Comparison of ENCODE assay signal across 29 mouse cellular contexts in the genomic region with DNA sequence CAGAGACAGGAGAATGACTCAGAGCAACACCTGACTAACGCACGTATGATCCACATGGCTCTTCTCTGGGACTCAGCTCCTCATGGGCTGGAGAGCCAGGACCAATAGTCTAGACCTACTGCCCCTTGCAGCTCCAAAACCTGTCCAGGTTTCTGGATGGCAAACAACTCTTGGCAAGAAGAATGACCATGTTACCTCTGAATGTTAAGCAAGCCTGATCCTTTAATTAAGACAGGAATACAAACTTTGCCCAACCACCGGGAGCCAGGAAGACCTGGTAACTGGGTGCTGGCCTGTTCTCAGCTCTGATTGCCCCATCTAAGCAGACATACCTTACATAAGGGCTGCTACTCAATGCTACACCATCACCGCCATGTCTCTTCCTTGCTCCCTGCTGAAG. TPM values are rescaled to one million over a fixed set of nuclear protein-coding genes. Genes with fewer than 3 reads are reported as not detected.
DNase-seq lines count a peak whose midpoint lies in the region; ATAC-seq and TF ChIP-seq lines count a peak whose summit lies in the region.
"Had no signal": no experiment of that assay in that cellular context is flagged by ENCODE, and none has a peak within 500 bp of the region (broad histone marks: within the 10 kb centered on the region; RNA-seq: fewer than 3 reads in every experiment).

No protein-coding gene starts in this region.

- no peak for ATAC-seq in liver, embryonic 11.5 days (replicated peaks; ENCODE audit: low FRiP score)
- no peak for ATAC-seq in megakaryocyte, adult 5-6 weeks (ENCODE audit: poor library complexity, severe bottlenecking)
- ATAC-seq in activated CD4-positive, CD25-positive, alpha-beta regulatory T cell, adult 4 months, result no peak
- ATAC-seq: CD4-positive, CD25-positive, alpha-beta regulatory T cell, adult 4 months; forebrain, embryonic 13.5 days; forebrain, embryonic 15.5 days; forebrain, postnatal 0 days; Patski had no signal

- H3K4me3 ChIP-seq in liver, adult 2 months (ENCODE audit: insufficient read depth, low read depth, low read length), result peak overlapping the region; percentile 24
- H3K4me3 ChIP-seq in liver, embryonic 11.5 days (ENCODE audit: low read depth, low read length), result no peak overlapping the region
- peak overlapping the region; percentile 47 for H3K4me3 ChIP-seq in megakaryocyte, embryonic 14.5 days (replicated peaks)
- peak overlapping the region; percentile 41; the same call in 1 of the 2 replicates for H3K4me3 ChIP-seq in E14TG2a.4 (replicated peaks; ENCODE audit: low read length)
- H3K4me3 ChIP-seq: embryonic facial prominence, embryonic 13.5 days; embryonic facial prominence, embryonic 15.5 days; erythroblast, embryonic 14.5 days; forebrain, embryonic 13.5 days; forebrain, embryonic 15.5 days had no signal

- peak overlapping the region; percentile 30 for H3K9ac ChIP-seq in liver, adult 2 months (ENCODE audit: low read depth, low read length)
- H3K9ac ChIP-seq in liver, embryonic 11.5 days (ENCODE audit: low read depth, low read length), result no peak overlapping the region
- H3K9ac ChIP-seq: embryonic facial prominence, embryonic 13.5 days; embryonic facial prominence, embryonic 15.5 days; forebrain, embryonic 13.5 days; forebrain, embryonic 15.5 days; forebrain, postnatal 0 days had no signal

- H3K27me3 ChIP-seq in liver, adult 2 months (ENCODE audit: control insufficient read depth, insufficient read depth, low read length), result no peaks in the 10 kb centered on the region
- H3K27me3 ChIP-seq in liver, embryonic 11.5 days (replicated peaks; ENCODE audit: control insufficient read depth, insufficient read depth, low read length), result no peaks in the 10 kb centered on the region
- H3K27me3 ChIP-seq in megakaryocyte, embryonic 14.5 days (replicated peaks), result no peaks in the 10 kb centered on the region
- H3K27me3 ChIP-seq in E14TG2a.4 (ENCODE audit: insufficient read depth, low read length), result peaks cover 27% of the 10 kb centered on the region
- H3K27me3 ChIP-seq: CH12.LX; embryonic facial prominence, embryonic 13.5 days; embryonic facial prominence, embryonic 15.5 days; forebrain, embryonic 13.5 days; forebrain, embryonic 15.5 days; Patski had no signal

- TF ChIP-seq CTCF in liver, adult 2 months (IDR thresholded peaks at IDR 0.05; ENCODE audit: low read depth, low read length), result no peak
- TF ChIP-seq CTCF in E14TG2a.4 (conservative IDR thresholded peaks at IDR 0.05; ENCODE audit: low read length), result no peak

- H3K4me1 ChIP-seq in liver, adult 2 months (ENCODE audit: control insufficient read depth, insufficient read depth, low read length), result peaks cover 35% of the 10 kb centered on the region
- H3K4me1 ChIP-seq in liver, embryonic 11.5 days (replicated peaks; ENCODE audit: control insufficient read depth, insufficient read depth, low read length), result peaks cover 9% of the 10 kb centered on the region
- peaks cover 83% of the 10 kb centered on the region for H3K4me1 ChIP-seq in megakaryocyte, embryonic 14.5 days
- peaks cover 10% of the 10 kb centered on the region for H3K4me1 ChIP-seq in E14TG2a.4 (replicated peaks; ENCODE audit: low read depth, low read length)

- no peak overlapping the region for H3K4me2 ChIP-seq in liver, embryonic 11.5 days
- H3K4me2 ChIP-seq: embryonic facial prominence, embryonic 13.5 days; embryonic facial prominence, embryonic 15.5 days; forebrain, embryonic 13.5 days; forebrain, embryonic 15.5 days had no signal

- TF ChIP-seq POLR2A in liver, adult 2 months (IDR thresholded peaks at IDR 0.05; ENCODE audit: extremely low read depth, insufficient read depth, low read length), result no peak

- H3K27ac ChIP-seq in liver, adult 2 months (replicated peaks; ENCODE audit: insufficient read depth, low read depth, low read length), result peak overlapping the region; percentile 89
- no peak overlapping the region for H3K27ac ChIP-seq in liver, embryonic 11.5 days (ENCODE audit: low read depth, low read length)
- H3K27ac ChIP-seq: embryonic facial prominence, embryonic 13.5 days; embryonic facial prominence, embryonic 15.5 days; forebrain, embryonic 13.5 days; forebrain, embryonic 15.5 days had no signal

- DNase-seq in liver, adult 2 months (ENCODE audit: extremely low read depth, low read depth, low spot score), result peak; percentile 98
- DNase-seq in liver, embryonic 11.5 days (ENCODE audit: low spot score), result no peak
- DNase-seq in fat pad, adult 2 months (ENCODE audit: extremely low read depth, low read depth, low spot score), result peak; percentile 59
- DNase-seq: adrenal gland, adult 2 months; adrenal gland, postnatal 10 days; adrenal gland, postnatal 25 days; B cell, adult 2 months; cerebellum, adult 11 months; cerebellum, adult 18-20 months; cerebellum, adult 8-10 months; cerebellum, adult 9-11 months; cerebellum, postnatal 14 days; cerebellum, postnatal 36 days; embryo, embryonic 11 days; forebrain, postnatal 0 days had no signal

- no peaks in the 10 kb centered on the region for H3K9me3 ChIP-seq in liver, embryonic 11.5 days (ENCODE audit: control insufficient read depth, low read length)
- no peaks in the 10 kb centered on the region for H3K9me3 ChIP-seq in megakaryocyte, embryonic 14.5 days
- no peaks in the 10 kb centered on the region for H3K9me3 ChIP-seq in E14TG2a.4 (ENCODE audit: low read length)
- H3K9me3 ChIP-seq: embryonic facial prominence, embryonic 13.5 days; embryonic facial prominence, embryonic 15.5 days; forebrain, embryonic 13.5 days; forebrain, embryonic 15.5 days; G1E had no signal

- H3K79me2 ChIP-seq in liver, adult 2 months (ENCODE audit: control insufficient read depth, insufficient read depth, low read length), result peaks cover 40% of the 10 kb centered on the region

- 35% methylated on average over 4 of the region's 4 CpGs for WGBS in liver, adult 2 months
- WGBS in liver, embryonic 11.5 days, result 92% methylated on average over 4 of the region's 4 CpGs

- peaks cover 15% of the 10 kb centered on the region for H3K36me3 ChIP-seq in liver, adult 2 months (ENCODE audit: control insufficient read depth, insufficient read depth, low read length)
- H3K36me3 ChIP-seq in liver, embryonic 11.5 days (ENCODE audit: control insufficient read depth, insufficient read depth, low read length), result no peaks in the 10 kb centered on the region
- peaks cover 65% of the 10 kb centered on the region for H3K36me3 ChIP-seq in megakaryocyte, embryonic 14.5 days (replicated peaks; ENCODE audit: low read length)
- H3K36me3 ChIP-seq in E14TG2a.4 (ENCODE audit: insufficient read depth, low read length), result no peaks in the 10 kb centered on the region
- H3K36me3 ChIP-seq: embryonic facial prominence, embryonic 15.5 days; forebrain, embryonic 15.5 days; G1E had no signal

RNA-seq across cellular contexts. Expression of a gene that starts 4.4 kb away (rescaled TPM):
- 221 and 249 TPM in 2 replicates for total RNA-seq in liver, adult 2 months (2014; rRNA removed)
- polyA plus RNA-seq in liver, adult 2 months (2012; rRNA removed), result 475 and 543 TPM in 2 replicates
- 22.4 and 26.3 TPM in 2 replicates for polyA plus RNA-seq in liver, embryonic 11.5 days (2014; fragmentation: Nextera tagmentation; extraction: Ambion mirVana)
- polyA plus RNA-seq in megakaryocyte, embryonic 14.5 days (2012; ENCODE audit: insufficient read depth, low replicate concordance), result 31.4 and 52.3 TPM in 2 replicates
- total RNA-seq in megakaryocyte, adult 5-6 weeks (2015), result 13.5 and 13.7 TPM in 2 replicates
- total RNA-seq in megakaryocyte, adult 5-6 weeks (2017), result 15.4 and 17.5 TPM in 2 replicates
- 10 to 100 TPM; 26.9 to 46.2 TPM for polyA plus RNA-seq in activated CD4-positive, CD25-positive, alpha-beta regulatory T cell, adult 4 months (2017; shearing (Covaris generic))

RNA-seq across cellular contexts. Expression of a gene that starts 56.8 kb away (rescaled TPM):
- total RNA-seq in liver, adult 2 months (2014; rRNA removed), result not detected in 2 replicates
- polyA plus RNA-seq in liver, adult 2 months (2012; rRNA removed), result not detected in 2 replicates
- not detected in 2 replicates for polyA plus RNA-seq in liver, embryonic 11.5 days (2014; fragmentation: Nextera tagmentation; extraction: Ambion mirVana)
- not detected in 2 replicates for polyA plus RNA-seq in megakaryocyte, embryonic 14.5 days (2012; ENCODE audit: insufficient read depth, low replicate concordance)
- not detected in 2 replicates for total RNA-seq in megakaryocyte, adult 5-6 weeks (2015)
- total RNA-seq in megakaryocyte, adult 5-6 weeks (2017), result not detected in 2 replicates
- under 1 TPM in 1 of 2 experiments, not detected in 1; 0.42 TPM for polyA plus RNA-seq in activated CD4-positive, CD25-positive, alpha-beta regulatory T cell, adult 4 months (2017; shearing (Covaris generic))
- total RNA-seq: adrenal gland, postnatal 10 days; CH12.LX; common myeloid progenitor, adult 5-6 weeks; forebrain, postnatal 0 days had no signal
- polyA plus RNA-seq: embryonic facial prominence, embryonic 13.5 days; embryonic facial prominence, embryonic 15.5 days; erythroblast, embryonic 14.5 days; G1E; Patski had no signal
